Mouse (Mus musculus): ENCODE measurements around the gene Cwc22. TPM values are rescaled to one million over a fixed set of nuclear protein-coding genes. Genes with fewer than 3 reads are reported as not detected.

Gene Cwc22
- polyA plus RNA-seq, 1 experiment from 2014 or later, result 36.6 TPM

- Histone ChIP-seq H3K9me3 (ENCODE audit: control insufficient read depth, low read length) (peaks cover 3% of the 10 kb centered on the region; the same call in 1 of the 2 replicates), H3K4me1 (ENCODE audit: control insufficient read depth, insufficient read depth, low read length) (no peaks in the 10 kb centered on the region), H3K9ac (ENCODE audit: low read depth, low read length) (no peak overlapping the region), H3K27me3 (ENCODE audit: control insufficient read depth, insufficient read depth, low read length) (no peaks in the 10 kb centered on the region), H3K27ac (ENCODE audit: low read depth, low read length) (no peak overlapping the region), H3K36me3 (ENCODE audit: control insufficient read depth, insufficient read depth, low read length) (no peaks in the 10 kb centered on the region), H3K4me2 (replicated peaks; ENCODE audit: low read depth, low read length) (no peak overlapping the region), H3K4me3 (ENCODE audit: low read length) (no peak overlapping the region)
- WGBS, result 88% methylated on average over 2 of the region's 2 CpGs
- no peak for ATAC-seq (ENCODE audit: low FRiP score, low TSS enrichment)
These were observed 27.1 kb upstream of the Cwc22 start for GRCm38 (mm10) chr2:77973296-77973695.

DNA sequence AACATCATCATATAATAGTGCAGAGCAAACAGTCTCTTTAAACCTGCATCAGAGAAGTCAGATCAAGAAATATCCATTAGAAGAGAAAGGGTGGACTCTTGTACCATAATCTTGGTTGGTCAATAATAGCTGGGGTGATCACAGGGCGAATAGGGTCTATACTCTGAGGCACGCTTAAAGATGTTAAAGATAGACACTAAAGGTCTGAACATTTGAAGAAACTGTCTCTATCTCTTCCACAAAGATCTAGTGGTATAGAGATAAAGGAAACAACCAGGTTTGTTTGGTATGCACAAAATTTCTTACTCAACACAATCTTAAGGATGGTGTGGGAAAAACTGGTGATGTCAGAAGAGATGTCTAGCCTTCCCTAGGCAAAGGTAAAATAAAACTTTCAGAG is 26.4 kb upstream of the Cwc22 start:
- Histone ChIP-seq H3K36me3 (ENCODE audit: control insufficient read depth, insufficient read depth, low read length) (no peaks in the 10 kb centered on the region), H3K4me1 (ENCODE audit: control insufficient read depth, insufficient read depth, low read length) (no peaks in the 10 kb centered on the region), H3K27ac (ENCODE audit: low read depth, low read length) (no peak overlapping the region), H3K4me2 (replicated peaks; ENCODE audit: low read depth, low read length) (no peak overlapping the region), H3K9me3 (ENCODE audit: control insufficient read depth, low read length) (peaks cover 3% of the 10 kb centered on the region; the same call in 1 of the 2 replicates), H3K9ac (ENCODE audit: low read depth, low read length) (no peak overlapping the region), H3K4me3 (ENCODE audit: low read length) (no peak overlapping the region), H3K27me3 (ENCODE audit: control insufficient read depth, insufficient read depth, low read length) (no peaks in the 10 kb centered on the region)
- ATAC-seq (ENCODE audit: low FRiP score, low TSS enrichment), result no peak
- 92% methylated on average over 2 of the region's 2 CpGs for WGBS

GRCm38 (mm10) chr2:77971871-77972270 is 25.7 kb upstream of the Cwc22 start:
- Histone ChIP-seq H3K9ac (ENCODE audit: low read depth, low read length) (no peak overlapping the region), H3K27ac (ENCODE audit: low read depth, low read length) (no peak overlapping the region), H3K9me3 (ENCODE audit: control insufficient read depth, low read length) (no peaks in the 10 kb centered on the region), H3K4me1 (ENCODE audit: control insufficient read depth, insufficient read depth, low read length) (no peaks in the 10 kb centered on the region), H3K27me3 (ENCODE audit: control insufficient read depth, insufficient read depth, low read length) (no peaks in the 10 kb centered on the region), H3K4me2 (replicated peaks; ENCODE audit: low read depth, low read length) (no peak overlapping the region), H3K36me3 (ENCODE audit: control insufficient read depth, insufficient read depth, low read length) (no peaks in the 10 kb centered on the region), H3K4me3 (ENCODE audit: low read length) (no peak overlapping the region)
- WGBS, result 92% methylated on average over 1 of the region's 1 CpGs
- no peak for ATAC-seq (ENCODE audit: low FRiP score, low TSS enrichment)

DNA sequence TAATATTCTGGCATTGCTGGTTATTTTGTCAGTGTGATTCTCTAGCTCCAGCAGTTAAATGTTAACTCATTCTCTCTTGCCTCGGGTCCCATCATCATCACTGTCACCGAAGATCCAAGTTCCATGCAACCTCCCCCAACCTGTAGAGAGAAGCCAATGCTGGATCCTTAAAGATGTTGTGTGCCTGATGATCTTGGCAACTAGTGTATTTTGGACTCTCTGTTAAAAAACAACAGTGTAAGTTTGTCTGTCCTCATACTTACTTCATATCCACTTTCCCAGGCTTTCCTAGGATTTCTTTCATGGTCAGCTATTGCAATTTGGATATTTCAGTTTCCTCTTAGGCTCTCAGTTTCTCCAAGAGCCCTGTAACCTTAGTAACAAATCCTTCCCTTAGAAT is 25.2 kb upstream of the Cwc22 start:
- no peaks in the 10 kb centered on the region for H3K36me3 ChIP-seq (ENCODE audit: control insufficient read depth, insufficient read depth, low read length)
- 84% methylated on average over 2 of the region's 2 CpGs for WGBS
- no peaks in the 10 kb centered on the region for H3K27me3 ChIP-seq (ENCODE audit: control insufficient read depth, insufficient read depth, low read length)
- no peak overlapping the region for H3K4me3 ChIP-seq (ENCODE audit: low read length)
- H3K4me1 ChIP-seq (ENCODE audit: control insufficient read depth, insufficient read depth, low read length), result no peaks in the 10 kb centered on the region
- H3K27ac ChIP-seq (ENCODE audit: low read depth, low read length), result no peak overlapping the region
- ATAC-seq (ENCODE audit: low FRiP score, low TSS enrichment), result no peak
- no peaks in the 10 kb centered on the region for H3K9me3 ChIP-seq (ENCODE audit: control insufficient read depth, low read length)
- H3K4me2 ChIP-seq (replicated peaks; ENCODE audit: low read depth, low read length), result no peak overlapping the region
- no peak overlapping the region for H3K9ac ChIP-seq (ENCODE audit: low read depth, low read length)

DNA sequence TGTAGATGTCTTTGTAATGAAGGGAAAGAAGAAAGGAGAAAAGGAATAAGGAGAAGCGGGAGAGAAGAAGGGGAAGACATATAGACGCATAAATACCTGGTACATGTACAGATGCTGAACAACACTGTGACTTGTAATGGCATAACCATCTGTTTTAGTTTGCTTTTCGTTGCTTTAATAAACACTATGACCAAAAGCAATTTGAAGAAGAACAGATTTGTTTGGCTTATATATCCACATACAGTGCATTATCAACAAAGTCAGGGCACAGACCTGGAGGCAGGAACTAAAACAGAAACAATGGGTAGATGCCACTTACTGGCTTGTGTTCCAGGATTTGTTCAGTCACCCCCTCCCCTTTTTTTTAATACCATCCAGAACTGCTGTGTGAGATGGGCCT is 24.4 kb upstream of the Cwc22 start:
- Histone ChIP-seq H3K27ac (ENCODE audit: low read depth, low read length) (no peak overlapping the region), H3K36me3 (ENCODE audit: control insufficient read depth, insufficient read depth, low read length) (no peaks in the 10 kb centered on the region), H3K9me3 (ENCODE audit: control insufficient read depth, low read length) (no peaks in the 10 kb centered on the region), H3K27me3 (ENCODE audit: control insufficient read depth, insufficient read depth, low read length) (no peaks in the 10 kb centered on the region), H3K4me3 (ENCODE audit: low read length) (no peak overlapping the region), H3K4me1 (ENCODE audit: control insufficient read depth, insufficient read depth, low read length) (no peaks in the 10 kb centered on the region), H3K4me2 (replicated peaks; ENCODE audit: low read depth, low read length) (no peak overlapping the region), H3K9ac (ENCODE audit: low read depth, low read length) (no peak overlapping the region)
- ATAC-seq (ENCODE audit: low FRiP score, low TSS enrichment), result no peak
- 88% methylated on average over 3 of the region's 3 CpGs for WGBS

DNA sequence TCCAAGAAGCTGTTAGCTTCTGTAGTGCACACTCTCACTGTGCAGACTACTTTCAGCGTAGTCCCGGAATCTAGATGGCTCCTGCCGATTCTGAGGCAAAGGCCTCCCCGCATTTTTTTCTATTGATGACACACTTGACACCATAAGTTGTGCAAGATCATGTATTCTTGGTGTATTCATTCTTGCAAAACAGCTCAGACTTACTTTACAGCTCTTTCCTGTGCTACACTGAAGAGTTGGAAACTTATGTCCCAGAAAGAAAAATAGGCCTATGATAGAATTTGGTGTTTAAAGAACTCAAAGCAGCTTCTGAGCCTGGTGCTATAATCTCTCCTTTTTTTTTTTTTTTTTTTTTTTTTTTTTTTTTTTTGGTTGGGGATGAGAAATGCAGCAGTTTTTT is 23.8 kb upstream of the Cwc22 start:
- Histone ChIP-seq H3K4me2 (replicated peaks; ENCODE audit: low read depth, low read length) (no peak overlapping the region), H3K9me3 (ENCODE audit: control insufficient read depth, low read length) (no peaks in the 10 kb centered on the region), H3K9ac (ENCODE audit: low read depth, low read length) (no peak overlapping the region), H3K27me3 (ENCODE audit: control insufficient read depth, insufficient read depth, low read length) (no peaks in the 10 kb centered on the region), H3K4me1 (ENCODE audit: control insufficient read depth, insufficient read depth, low read length) (no peaks in the 10 kb centered on the region), H3K27ac (ENCODE audit: low read depth, low read length) (no peak overlapping the region), H3K36me3 (ENCODE audit: control insufficient read depth, insufficient read depth, low read length) (no peaks in the 10 kb centered on the region), H3K4me3 (ENCODE audit: low read length) (no peak overlapping the region)
- WGBS, result 98% methylated on average over 4 of the region's 4 CpGs
- no peak for ATAC-seq (ENCODE audit: low FRiP score, low TSS enrichment)

GRCm38 (mm10) chr2:77962450-77963193 is 16.4 kb upstream of the Cwc22 start:
- Histone ChIP-seq H3K4me2 (replicated peaks; ENCODE audit: low read depth, low read length) (no peak overlapping the region), H3K4me3 (ENCODE audit: low read length) (no peak overlapping the region), H3K4me1 (ENCODE audit: control insufficient read depth, insufficient read depth, low read length) (no peaks in the 10 kb centered on the region), H3K27me3 (ENCODE audit: control insufficient read depth, insufficient read depth, low read length) (no peaks in the 10 kb centered on the region), H3K36me3 (ENCODE audit: control insufficient read depth, insufficient read depth, low read length) (no peaks in the 10 kb centered on the region), H3K9ac (ENCODE audit: low read depth, low read length) (no peak overlapping the region), H3K9me3 (ENCODE audit: control insufficient read depth, low read length) (no peaks in the 10 kb centered on the region), H3K27ac (ENCODE audit: low read depth, low read length) (no peak overlapping the region)
- 94% methylated on average over 3 of the region's 3 CpGs for WGBS
- no peak for ATAC-seq (ENCODE audit: low FRiP score, low TSS enrichment)

GRCm38 (mm10) chr2:77961256-77961655 is 15.1 kb upstream of the Cwc22 start:
- Histone ChIP-seq H3K4me3 (ENCODE audit: low read length) (no peak overlapping the region), H3K27me3 (ENCODE audit: control insufficient read depth, insufficient read depth, low read length) (no peaks in the 10 kb centered on the region), H3K27ac (ENCODE audit: low read depth, low read length) (no peak overlapping the region), H3K36me3 (ENCODE audit: control insufficient read depth, insufficient read depth, low read length) (no peaks in the 10 kb centered on the region), H3K4me1 (ENCODE audit: control insufficient read depth, insufficient read depth, low read length) (no peaks in the 10 kb centered on the region), H3K9ac (ENCODE audit: low read depth, low read length) (no peak overlapping the region), H3K9me3 (ENCODE audit: control insufficient read depth, low read length) (no peaks in the 10 kb centered on the region), H3K4me2 (replicated peaks; ENCODE audit: low read depth, low read length) (no peak overlapping the region)
- no peak for ATAC-seq (ENCODE audit: low FRiP score, low TSS enrichment)
- WGBS, result 58% methylated on average over 1 of the region's 1 CpGs

DNA sequence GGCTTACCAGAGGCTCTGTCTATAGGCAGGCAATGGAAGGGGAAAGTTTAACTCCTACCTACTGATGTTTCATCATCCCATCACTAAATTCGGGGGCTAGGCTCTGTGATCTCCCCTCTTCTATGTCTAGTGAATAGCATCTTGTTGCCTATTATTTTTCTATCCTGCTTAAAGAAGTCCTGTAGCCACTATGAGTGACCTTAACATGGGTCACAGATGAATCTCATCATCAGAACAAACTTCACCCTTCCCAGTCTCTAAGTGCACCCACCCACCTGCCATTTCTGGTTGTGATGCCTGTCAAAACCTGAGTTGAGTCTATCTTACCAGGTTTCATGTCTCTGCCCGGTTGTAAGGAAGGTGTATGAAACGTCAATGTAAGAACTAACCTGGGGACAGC is 14.5 kb upstream of the Cwc22 start:
- Histone ChIP-seq H3K27me3 (ENCODE audit: control insufficient read depth, insufficient read depth, low read length) (no peaks in the 10 kb centered on the region), H3K4me1 (ENCODE audit: control insufficient read depth, insufficient read depth, low read length) (no peaks in the 10 kb centered on the region), H3K9ac (ENCODE audit: low read depth, low read length) (no peak overlapping the region), H3K4me3 (ENCODE audit: low read length) (no peak overlapping the region), H3K27ac (ENCODE audit: low read depth, low read length) (no peak overlapping the region), H3K4me2 (replicated peaks; ENCODE audit: low read depth, low read length) (no peak overlapping the region), H3K36me3 (ENCODE audit: control insufficient read depth, insufficient read depth, low read length) (no peaks in the 10 kb centered on the region), H3K9me3 (ENCODE audit: control insufficient read depth, low read length) (no peaks in the 10 kb centered on the region)
- no peak for ATAC-seq (ENCODE audit: low FRiP score, low TSS enrichment)
- WGBS, result 85% methylated on average over 3 of the region's 3 CpGs

All from kidney, embryonic 14.5 days (tissue).